Mouse (Mus musculus) forebrain, embryonic 11.5 days (tissue): ENCODE results near the gene Rcor3. TPM values are rescaled to one million over a fixed set of nuclear protein-coding genes. Genes with fewer than 3 reads are reported as not detected.

Experiments
- ATAC-seq: fragments of 200-750 bp; cut with Nextera tagmentation; replicated peaks from 2 replicates; pipeline ENCODE4 v1.8.0; 2017; ENCODE audit warnings: moderate TSS enrichment; ENCODE audit not compliant: low FRiP score
- DNase-seq: peaks from one replicate; pipeline ENCODE4 v3.0.0-alpha.2; 2017; ENCODE audit warnings: low spot score
- H3K27ac ChIP-seq: fragments of 300-500 bp; sonication (generic); 2 replicates; pipeline ENCODE4 v1.5.1; 2014; ENCODE audit warnings: low read depth, low read length
- H3K27me3 ChIP-seq: fragments of 300-500 bp; sonication (generic); 2 replicates; pipeline ENCODE4 v1.6.1; 2014; ENCODE audit warnings: mild to moderate bottlenecking, low read length, mixed read lengths; ENCODE audit not compliant: control insufficient read depth, insufficient read depth
- H3K36me3 ChIP-seq: fragments of 300-500 bp; sonication (generic); 2 replicates; pipeline ENCODE4 v1.6.1; 2014; ENCODE audit warnings: mild to moderate bottlenecking, low read length, moderate library complexity, mixed read lengths; ENCODE audit not compliant: control insufficient read depth, insufficient read depth
- H3K4me1 ChIP-seq: fragments of 300-500 bp; sonication (generic); replicated peaks from 2 replicates; pipeline ENCODE4 v1.6.1; 2014; ENCODE audit warnings: low read length, mixed read lengths; ENCODE audit not compliant: control insufficient read depth, insufficient read depth
- H3K4me2 ChIP-seq: fragments of 300-500 bp; sonication (generic); 2 replicates; pipeline ENCODE4 v1.6.1; 2014; ENCODE audit warnings: low read depth, mild to moderate bottlenecking, low read length, moderate library complexity, mixed read lengths; ENCODE audit not compliant: severe bottlenecking
- H3K4me3 ChIP-seq: fragments of 300-500 bp; sonication (generic); 2 replicates; pipeline ENCODE4 v1.5.1; 2014; ENCODE audit warnings: low read depth, low read length
- H3K9ac ChIP-seq: fragments of 300-500 bp; sonication (generic); 2 replicates; pipeline ENCODE4 v1.6.1; 2014; ENCODE audit warnings: low read length
- H3K9me3 ChIP-seq: fragments of 300-500 bp; sonication (generic); 2 replicates; pipeline ENCODE4 v1.6.1; 2016; ENCODE audit warnings: low read length, mixed read lengths; ENCODE audit not compliant: control insufficient read depth
- WGBS: fragments of 180-500 bp; shearing (Covaris S2); extraction: QIAGEN DNeasy Blood & Tissue Kit; methylation state at CpG from one replicate; pipeline ENCODE4 v1.1.7; 2014; 5-methylcytosine and 5-hydroxymethylcytosine counted together
- polyA plus RNA-seq: library from polyadenylated mRNA; unstranded; fragments of >200 nt; fragmentation: Nextera tagmentation; extraction: Ambion mirVana; gene quantifications from 2 replicates; pipeline ENCODE4 v1.2.1, GENCODE M21; 2014

Rcor3 gene
- polyA plus RNA-seq, 1 experiment from 2014 or later, result 18.1 TPM

GRCm38 (mm10) chr1:192052986-192053385 is 84.9 kb downstream of the Rcor3 start:
- no peaks in the 10 kb centered on the region for H3K27me3 ChIP-seq
- H3K9me3 ChIP-seq, result no peaks in the 10 kb centered on the region
- H3K4me1 ChIP-seq, result no peaks in the 10 kb centered on the region
- H3K4me2 ChIP-seq, result no peak overlapping the region
- H3K9ac ChIP-seq, result no peak overlapping the region
- H3K4me3 ChIP-seq, result no peak overlapping the region
- ATAC-seq (no peak), DNase-seq (peak; percentile 23)
- H3K36me3 ChIP-seq, result no peaks in the 10 kb centered on the region
- WGBS, result 89% methylated on average over 5 of the region's 5 CpGs
- no peak overlapping the region for H3K27ac ChIP-seq

- Histone ChIP-seq H3K4me2 (no peak overlapping the region), H3K4me3 (no peak overlapping the region), H3K9ac (no peak overlapping the region), H3K9me3 (no peaks in the 10 kb centered on the region), H3K36me3 (no peaks in the 10 kb centered on the region), H3K27ac (no peak overlapping the region), H3K27me3 (no peaks in the 10 kb centered on the region), H3K4me1 (no peaks in the 10 kb centered on the region)
- ATAC-seq, result no peak
- WGBS, result 92% methylated on average over 8 of the region's 8 CpGs
- DNase-seq, result no peak
Observed at GRCm38 (mm10) chr1:192052461-192052860, 85.4 kb downstream of the Rcor3 start.

Other genes starting within 250 kb of the Rcor3 start
- 2.2 and 2.7 TPM in 2 replicates for gene Slc30a1, start 231.3 kb downstream of the Rcor3 start, polyA plus RNA-seq
- gene Rd3, start 160.7 kb downstream of the Rcor3 start, polyA plus RNA-seq, result 0.92 and 1.6 TPM in 2 replicates
- 2.8 and 4.4 TPM in 2 replicates for gene Traf5, start 45.5 kb downstream of the Rcor3 start, polyA plus RNA-seq
- 0.35 and 0.45 TPM in 2 replicates for gene Kcnh1, start 52.7 kb upstream of the Rcor3 start, polyA plus RNA-seq